Mouse (Mus musculus): Measurements from ENCODE around the gene Cggbp1. TPM values are rescaled to one million over a fixed set of nuclear protein-coding genes. Genes with fewer than 3 reads are reported as not detected.

Cggbp1 gene
- 365 TPM for polyA plus RNA-seq (2014; fragmentation: Illumina TruSeq; extraction: RNeasy Lipid Tissue Mini Kit (QIAGEN cat#74804); ENCODE audit: low read depth, low replicate concordance)

DNA sequence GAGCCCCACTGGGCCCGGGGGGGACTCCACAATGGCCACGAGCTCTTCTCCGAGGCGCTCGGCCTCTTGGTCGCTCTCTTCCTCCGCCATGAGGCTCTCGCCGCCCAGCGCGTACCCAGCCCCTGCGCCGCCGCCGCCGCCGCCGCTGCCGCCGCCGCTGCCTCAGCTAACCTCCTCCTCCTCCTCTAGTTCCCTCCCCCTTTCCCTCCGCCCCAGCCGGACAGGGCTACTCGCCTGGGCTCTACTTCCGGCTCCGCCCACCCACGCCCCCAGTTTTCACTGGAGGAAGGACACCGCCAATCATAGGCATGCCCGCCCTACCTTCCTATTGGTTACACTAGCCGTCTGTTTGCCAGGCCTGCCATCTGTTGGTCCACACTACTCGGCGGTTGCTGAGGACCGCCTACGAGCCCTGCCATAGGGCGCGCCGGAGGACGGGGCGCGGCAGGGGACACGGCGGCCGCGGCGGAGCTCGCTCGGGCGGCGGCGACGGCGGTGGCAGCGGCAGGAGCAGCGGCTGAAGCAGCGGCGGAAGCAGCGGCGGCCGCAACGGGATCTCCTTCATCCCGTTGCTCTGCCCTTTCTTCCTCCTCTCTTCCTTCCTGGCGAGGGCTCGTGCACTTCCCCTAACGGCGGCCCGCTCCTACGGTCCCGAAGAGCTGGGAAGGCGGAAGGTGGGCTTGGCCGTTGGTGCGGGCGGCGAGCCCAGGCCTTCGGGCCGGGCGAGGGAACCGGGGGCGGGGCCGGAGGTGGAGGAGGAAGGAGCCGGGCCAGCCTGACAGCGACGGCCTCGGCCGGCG is at the start of gene Cggbp1, which contains the start of gene Zfp654:
Cggbp1 (plus strand) TSS at position 434 of the 800 bp plus-strand sequence.
Zfp654 (minus strand) TSS at position 90 of the 800 bp plus-strand sequence.

Other genes with a start within 250 kb of the Cggbp1 start
- gene Csnka2ip, start 249.6 kb upstream of the Cggbp1 start, polyA plus RNA-seq (2014; fragmentation: Illumina TruSeq; extraction: RNeasy Lipid Tissue Mini Kit (QIAGEN cat#74804); ENCODE audit: low read depth, low replicate concordance): not detected
- 147 TPM for gene 4930453N24Rik, start 80.8 kb upstream of the Cggbp1 start, polyA plus RNA-seq (2014; fragmentation: Illumina TruSeq; extraction: RNeasy Lipid Tissue Mini Kit (QIAGEN cat#74804); ENCODE audit: low read depth, low replicate concordance)
- 120 TPM for gene Zfp654, start 344 bp upstream of the Cggbp1 start, polyA plus RNA-seq (2014; fragmentation: Illumina TruSeq; extraction: RNeasy Lipid Tissue Mini Kit (QIAGEN cat#74804); ENCODE audit: low read depth, low replicate concordance)